8 mouse cellular contexts compared by ENCODE assay signal in genomic region chr5:113295791-113296190, GRCm38 (mm10). TPM values are rescaled to one million over a fixed set of nuclear protein-coding genes. Genes with fewer than 3 reads are reported as not detected.
DNase-seq lines count a peak whose midpoint lies in the region; ATAC-seq and TF ChIP-seq lines count a peak whose summit lies in the region.

No protein-coding gene starts in this region.

- no peak overlapping the region for H3K27ac ChIP-seq in neural tube, embryonic 12.5 days
- no peak overlapping the region for H3K27ac ChIP-seq in neural tube, embryonic 15.5 days (replicated peaks)
- 0 out of 2 replicates have a peak overlapping the region, but pooled peaks have one; percentile 1 for H3K27ac ChIP-seq in small intestine, adult 2 months (ENCODE audit: insufficient read depth, low read depth, low read length)

- no peak overlapping the region for H3K4me3 ChIP-seq in neural tube, embryonic 12.5 days
- no peak overlapping the region for H3K4me3 ChIP-seq in neural tube, embryonic 15.5 days (replicated peaks)
- no peak overlapping the region for H3K4me3 ChIP-seq in small intestine, adult 2 months (ENCODE audit: low read depth, low read length)

- WGBS in neural tube, embryonic 12.5 days, result 38% methylated on average over 4 of the region's 4 CpGs
- 19% methylated on average over 4 of the region's 4 CpGs for WGBS in neural tube, embryonic 15.5 days
- WGBS in large intestine, adult 2 months, result 12% methylated on average over 4 of the region's 4 CpGs
- WGBS in small intestine, adult 2 months, result 8% methylated on average over 4 of the region's 4 CpGs

- no peak overlapping the region for H3K9ac ChIP-seq in neural tube, embryonic 12.5 days
- H3K9ac ChIP-seq in neural tube, embryonic 15.5 days (replicated peaks), result no peak overlapping the region

- H3K36me3 ChIP-seq in neural tube, embryonic 12.5 days, result no peaks in the 10 kb centered on the region
- no peaks in the 10 kb centered on the region for H3K36me3 ChIP-seq in neural tube, embryonic 15.5 days
- no peaks in the 10 kb centered on the region for H3K36me3 ChIP-seq in small intestine, adult 2 months (ENCODE audit: control insufficient read depth, insufficient read depth, low read length)

- H3K27me3 ChIP-seq in neural tube, embryonic 12.5 days (replicated peaks), result peaks cover 22% of the 10 kb centered on the region
- H3K27me3 ChIP-seq in neural tube, embryonic 15.5 days (replicated peaks), result peaks cover 6% of the 10 kb centered on the region; the same call in 1 of the 2 replicates
- no peaks in the 10 kb centered on the region; the same call in 1 of the 2 replicates for H3K27me3 ChIP-seq in small intestine, adult 2 months (ENCODE audit: control insufficient read depth, insufficient read depth, low read length)

- H3K9me3 ChIP-seq in neural tube, embryonic 12.5 days, result no peaks in the 10 kb centered on the region
- H3K9me3 ChIP-seq in neural tube, embryonic 15.5 days (replicated peaks), result no peaks in the 10 kb centered on the region

- 0 out of 2 replicates have a peak, but pooled peaks have one; percentile 17 for ATAC-seq in neural tube, embryonic 12.5 days (ENCODE audit: low FRiP score, low read depth)
- ATAC-seq in neural tube, embryonic 15.5 days (ENCODE audit: low FRiP score), result no peak

- peak; percentile 55; the same call in 1 of the 2 replicates for TF ChIP-seq CTCF in small intestine, adult 2 months (IDR thresholded peaks at IDR 0.05; ENCODE audit: extremely low read depth, insufficient read length, insufficient replicate concordance, low read depth, low read length)

- TF ChIP-seq POLR2A in small intestine, adult 2 months (IDR thresholded peaks at IDR 0.05; ENCODE audit: low read depth, low read length), result no peak

- DNase-seq in adrenal gland, postnatal 10 days, result peak; percentile 25
- DNase-seq in adrenal gland, adult 8-10 months, result no peak
- peak; percentile 80 for DNase-seq in large intestine, adult 2 months (ENCODE audit: low read depth, low spot score)
- no peak for DNase-seq in spleen, postnatal 10 days (ENCODE audit: low spot score in 2 of 2)
- DNase-seq in spleen, postnatal 4 days (ENCODE audit: low spot score in 2 of 2), result no peak

- H3K4me1 ChIP-seq in neural tube, embryonic 12.5 days, result peaks cover 11% of the 10 kb centered on the region; the same call in 1 of the 2 replicates
- H3K4me1 ChIP-seq in neural tube, embryonic 15.5 days, result peaks cover 30% of the 10 kb centered on the region
- no peaks in the 10 kb centered on the region for H3K4me1 ChIP-seq in small intestine, adult 2 months (ENCODE audit: control insufficient read depth, insufficient read depth, insufficient read length, low read length)

- no peak overlapping the region for H3K4me2 ChIP-seq in neural tube, embryonic 12.5 days (replicated peaks)
- no peak overlapping the region for H3K4me2 ChIP-seq in neural tube, embryonic 15.5 days

RNA-seq across cellular contexts. Expression of gene Sgsm1, which starts 14.8 kb away (rescaled TPM):
- 10 to 100 TPM in 1 of 2 experiments, 1 to 10 TPM in 1; 9.0 to 10.5 TPM for total RNA-seq in adrenal gland, postnatal 10 days (2021)
- 10 to 100 TPM; 14.8 to 23.5 (median 18.8) TPM for total RNA-seq in adrenal gland, adult 8-10 months (2022)
- 12.8 and 13.9 TPM in 2 replicates for polyA plus RNA-seq in neural tube, embryonic 12.5 days (2016; fragmentation: Nextera tagmentation; extraction: Ambion mirVana)
- 16.8 and 20.0 TPM in 2 replicates for polyA plus RNA-seq in neural tube, embryonic 15.5 days (2015; fragmentation: Nextera tagmentation; extraction: Ambion mirVana)
- polyA plus RNA-seq in large intestine, adult 2 months (2012; rRNA removed), result 7.1 and 7.5 TPM in 2 replicates
- polyA plus RNA-seq in small intestine, adult 2 months (2012; rRNA removed), result 3.1 and 4.8 TPM in 2 replicates

Comparison
In these comparisons a context has a peak if more than half of its experiments do, and no peak if none do; other contexts are left out.
1. DNase-seq: peak in adrenal gland, postnatal 10 days (single experiment) and large intestine, adult 2 months (single experiment); none in adrenal gland, adult 8-10 months (single experiment), spleen, postnatal 10 days (0 of 2) and spleen, postnatal 4 days (0 of 2).